10 mouse cellular contexts compared by ENCODE assay signal in the genomic region with DNA sequence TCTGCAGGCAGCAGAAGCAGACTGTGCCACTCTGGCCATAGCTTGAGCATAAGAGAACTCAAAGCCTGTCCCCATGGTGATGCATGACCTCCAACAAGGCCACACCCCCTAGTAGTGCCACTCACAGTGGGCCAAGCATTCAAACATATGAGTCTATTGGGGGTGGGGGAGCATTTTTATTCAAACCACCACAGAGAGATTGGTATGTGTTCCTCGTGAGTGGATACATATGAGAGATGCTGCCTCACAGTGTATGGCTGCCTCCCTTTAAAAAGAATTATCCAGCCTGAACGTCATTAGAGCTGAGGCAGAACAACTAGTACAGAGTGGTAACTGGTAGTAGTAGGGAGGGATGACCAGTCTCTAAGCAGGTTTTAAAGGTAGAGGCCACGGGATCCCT.
"Had no signal": no experiment of that assay in that cellular context is flagged by ENCODE, and none has a peak within 500 bp of the region (broad histone marks: within the 10 kb centered on the region; RNA-seq: fewer than 3 reads in every experiment).

No protein-coding gene starts in this region.

- ATAC-seq: midbrain, embryonic 13.5 days had no signal

- H3K4me2 ChIP-seq: kidney, embryonic 15.5 days; limb, embryonic 12.5 days; midbrain, embryonic 13.5 days had no signal

- H3K9me3 ChIP-seq: kidney, embryonic 15.5 days; limb, embryonic 12.5 days; midbrain, embryonic 13.5 days had no signal

- H3K4me1 ChIP-seq: kidney, embryonic 15.5 days had no signal

- H3K4me3 ChIP-seq: kidney, embryonic 15.5 days; left cerebral cortex, adult 2 months; limb, embryonic 12.5 days; midbrain, embryonic 13.5 days had no signal

- H3K9ac ChIP-seq: kidney, embryonic 15.5 days; limb, embryonic 12.5 days; liver, embryonic 14.5 days; midbrain, embryonic 13.5 days had no signal

- DNase-seq: kidney, postnatal 25 days; lung, adult 18-20 months; thymus, adult 18-20 months; thymus, postnatal 14 days had no signal

- H3K36me3 ChIP-seq: kidney, embryonic 15.5 days; limb, embryonic 12.5 days; midbrain, embryonic 13.5 days had no signal

- H3K27ac ChIP-seq: kidney, embryonic 15.5 days; left cerebral cortex, adult 2 months; limb, embryonic 12.5 days; liver, embryonic 14.5 days; midbrain, embryonic 13.5 days; stomach, postnatal 0 days had no signal
